Mouse (Mus musculus) CD4-positive helper T cell, adult 2 months (primary cell): ENCODE data around the gene Mtx2.
A peak's percentile ranks its signal among the peaks of the same experiment; 100 is the strongest.

Source experiments
- DNase-seq: peaks from one replicate; pipeline ENCODE4 v3.0.0-alpha.2; 2012; ENCODE audit warnings: low read depth, missing footprints, low spot score

Gene Mtx2

GRCm38 (mm10) chr2:74825730-74826430 is at the start of gene Mtx2:
Mtx2 (plus strand) TSS chr2:74825803.
- DNase-seq, result peak; percentile 80

- no peak for DNase-seq
Measured at GRCm38 (mm10) chr2:74777536-74778275, 47.9 kb upstream of the Mtx2 start.

DNA sequence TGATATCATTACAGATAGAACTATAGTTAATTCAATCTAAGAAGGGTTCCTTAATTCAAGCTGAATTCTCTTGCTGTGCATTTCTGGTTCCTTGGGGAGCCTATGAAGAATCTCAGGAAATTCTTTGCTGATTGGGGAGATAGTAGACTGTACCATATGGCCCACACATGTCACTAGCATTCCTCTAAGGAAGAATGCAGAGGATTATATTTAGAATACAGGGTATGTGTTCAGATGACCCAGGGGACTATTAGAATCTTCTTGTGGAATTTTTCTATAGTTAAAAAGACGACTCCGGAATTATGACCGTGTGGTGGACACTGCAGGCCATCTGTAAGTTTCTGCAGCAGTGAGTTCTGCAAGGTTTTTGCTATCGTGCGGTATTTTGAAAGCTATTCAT is 44.2 kb upstream of the Mtx2 start:
- no peak for DNase-seq

- DNase-seq, result no peak
Measured at GRCm38 (mm10) chr2:74795531-74795930, 30.1 kb upstream of the Mtx2 start.

GRCm38 (mm10) chr2:74808431-74808830 is 17.2 kb upstream of the Mtx2 start:
- no peak for DNase-seq

DNA sequence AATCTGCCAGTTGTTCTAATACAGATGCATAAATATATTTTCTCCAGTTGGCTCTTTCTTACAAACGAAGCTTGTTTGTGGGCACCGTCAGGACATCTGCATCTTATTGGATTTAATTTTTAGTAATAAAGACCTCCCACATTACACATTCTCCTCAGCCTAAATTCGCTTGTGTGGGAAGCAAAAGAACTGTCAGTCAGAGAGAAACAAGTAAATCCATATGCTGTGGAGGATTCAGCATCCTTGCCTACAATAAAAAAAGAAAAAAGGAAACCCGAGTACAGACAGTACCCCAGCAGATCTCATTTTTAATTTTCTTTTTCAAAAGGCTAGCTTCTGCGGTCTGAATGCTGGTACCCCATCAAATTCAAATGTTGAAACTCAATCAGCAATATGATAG is 2.9 kb upstream of the Mtx2 start:
- no peak for DNase-seq

DNA sequence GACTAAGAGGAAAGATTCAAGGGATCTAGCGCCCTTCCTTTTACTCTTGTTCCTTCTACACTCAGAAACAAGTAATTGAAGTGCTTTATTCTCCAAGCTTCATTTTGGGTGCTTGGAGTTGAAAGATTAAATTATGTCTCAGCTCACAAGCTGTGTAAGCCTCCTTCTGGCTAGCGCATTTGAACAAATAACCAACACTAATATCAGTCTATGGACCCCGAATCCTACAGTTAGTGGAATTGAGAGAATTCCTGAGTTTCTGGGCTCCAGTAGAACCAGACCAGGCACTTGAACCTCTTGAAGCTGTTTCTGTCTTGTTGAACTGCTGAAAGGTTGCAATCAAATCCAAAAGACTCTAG is 253 bp upstream of the Mtx2 start:
- DNase-seq, result no peak

- DNase-seq, result no peak
Measured at GRCm38 (mm10) chr2:74846992-74847391, 21.4 kb downstream of the Mtx2 start.

GRCm38 (mm10) chr2:74847516-74847915 is 21.9 kb downstream of the Mtx2 start:
- DNase-seq, result no peak

- DNase-seq, result no peak
Measured at GRCm38 (mm10) chr2:74850036-74850435, 24.4 kb downstream of the Mtx2 start.

GRCm38 (mm10) chr2:74862070-74862476 is 36.5 kb downstream of the Mtx2 start:
- DNase-seq, result no peak

- DNase-seq, result no peak
Measured at GRCm38 (mm10) chr2:74865414-74865813, 39.8 kb downstream of the Mtx2 start.

GRCm38 (mm10) chr2:74874043-74874442 is 48.4 kb downstream of the Mtx2 start:
- no peak for DNase-seq

GRCm38 (mm10) chr2:74884357-74884756 is 58.8 kb downstream of the Mtx2 start:
- DNase-seq, result no peak

DNA sequence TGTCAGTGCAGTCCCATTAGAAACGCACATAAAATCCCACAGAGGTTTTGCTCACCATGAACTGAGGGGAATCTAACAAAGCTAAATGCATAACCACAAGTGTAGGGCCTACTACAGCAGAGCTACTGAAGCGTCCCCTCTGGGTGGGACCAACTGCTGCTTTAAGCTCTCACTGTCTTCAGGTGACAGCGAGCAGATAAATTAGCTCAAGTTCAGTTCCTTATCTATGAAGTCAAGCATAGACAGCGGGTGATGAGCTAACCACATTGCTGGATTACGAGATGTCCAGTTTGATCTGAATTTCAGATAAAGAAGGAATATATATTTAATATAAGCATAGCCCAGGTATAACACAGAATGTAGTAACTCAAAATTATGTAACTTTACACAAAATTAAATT is 66.3 kb downstream of the Mtx2 start:
- no peak for DNase-seq

GRCm38 (mm10) chr2:74892881-74893615 is 67.4 kb downstream of the Mtx2 start:
- DNase-seq, result no peak

GRCm38 (mm10) chr2:74894061-74894460 is 68.5 kb downstream of the Mtx2 start:
- DNase-seq, result no peak

DNA sequence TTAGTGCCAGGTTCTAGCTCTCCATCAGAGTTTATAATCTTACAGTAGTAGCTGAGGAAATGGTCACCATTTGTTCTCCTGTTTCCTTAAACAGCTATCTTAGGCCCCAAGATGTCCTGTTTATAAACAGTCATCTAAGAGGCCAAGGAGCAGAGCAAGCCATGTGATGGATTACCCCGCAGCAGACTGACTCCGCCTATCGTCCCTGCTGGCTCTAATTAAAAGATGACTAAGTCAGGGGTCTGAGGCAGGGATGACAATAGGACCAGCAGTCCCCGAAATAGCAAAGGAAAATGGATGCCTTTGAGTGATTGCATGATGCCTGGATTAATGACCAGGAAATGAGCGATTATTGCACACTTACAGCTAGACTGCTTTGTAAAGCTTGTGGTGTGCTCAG is 74.4 kb downstream of the Mtx2 start:
- no peak for DNase-seq

DNA sequence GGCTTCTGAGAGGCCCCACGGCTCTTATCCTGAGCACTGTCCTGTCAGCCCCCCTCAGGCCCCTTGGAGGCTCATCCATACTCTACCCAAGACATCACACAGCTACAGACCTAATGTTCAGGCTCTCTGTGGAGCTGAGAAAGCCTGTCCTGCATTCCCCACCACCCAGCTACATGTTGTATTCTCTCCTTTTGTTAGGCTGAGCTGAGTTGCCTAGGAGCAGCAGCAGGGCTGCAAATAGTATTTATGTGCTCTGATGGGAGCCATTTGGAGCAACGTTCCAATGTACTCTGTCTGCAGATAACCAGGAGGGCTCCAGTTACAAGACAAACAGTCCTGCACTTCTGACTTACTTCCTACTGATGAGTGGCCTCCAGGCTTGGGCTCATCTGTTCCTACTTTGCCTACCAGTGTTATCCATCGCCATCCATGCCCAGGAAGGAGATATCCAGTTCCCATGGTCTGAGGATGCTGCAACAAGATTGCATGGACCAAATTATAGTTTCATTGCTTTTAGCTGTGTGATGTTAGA is 76.2 kb downstream of the Mtx2 start:
- no peak for DNase-seq

DNA sequence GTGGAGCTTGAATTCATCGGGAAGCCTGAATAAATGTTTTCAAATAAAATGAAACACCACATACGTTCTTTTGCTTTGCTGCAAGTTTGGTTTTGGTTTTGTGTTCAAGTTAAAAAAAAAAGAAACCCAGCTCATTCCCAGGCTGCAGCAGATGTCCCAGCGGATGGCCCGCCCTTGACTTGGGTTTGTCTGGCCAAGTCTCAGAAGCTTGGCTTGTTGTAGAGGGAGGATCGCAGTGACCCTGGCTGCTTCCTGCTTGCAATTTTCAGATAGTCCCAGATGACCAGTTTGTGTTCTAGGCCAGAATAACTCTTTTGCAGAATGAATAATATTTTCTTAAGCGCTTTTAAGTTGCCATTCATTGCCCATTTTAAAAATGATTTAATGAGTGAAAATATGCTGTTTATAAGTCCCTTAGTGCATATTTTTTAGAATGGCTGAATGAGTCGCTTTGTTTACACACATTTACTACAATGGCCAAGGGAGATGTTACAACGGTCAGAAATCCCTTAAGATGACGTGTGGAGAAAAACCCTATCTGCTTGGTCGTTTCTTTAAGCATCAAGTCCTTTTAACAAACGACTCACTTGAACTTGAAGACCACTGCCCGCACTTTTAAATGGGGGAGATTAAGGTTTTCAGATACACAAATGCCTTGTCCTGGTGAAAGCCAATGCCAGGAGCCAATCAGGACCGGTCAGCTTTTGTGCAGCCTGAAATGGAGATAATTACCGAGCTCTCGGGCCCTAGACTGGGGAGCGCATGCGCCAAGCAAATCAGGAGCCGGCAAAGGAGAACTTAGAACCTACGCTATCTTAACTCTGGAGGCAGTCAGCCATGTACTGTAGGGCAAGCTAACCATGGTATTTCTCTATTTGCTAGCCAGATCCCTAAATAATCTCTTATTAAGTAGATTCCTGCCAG is 82.0 kb downstream of the Mtx2 start:
- no peak for DNase-seq

GRCm38 (mm10) chr2:74912031-74912430 is 86.4 kb downstream of the Mtx2 start:
- no peak for DNase-seq
